Comparison of ENCODE assay signal across 19 mouse cellular contexts in the genomic region with DNA sequence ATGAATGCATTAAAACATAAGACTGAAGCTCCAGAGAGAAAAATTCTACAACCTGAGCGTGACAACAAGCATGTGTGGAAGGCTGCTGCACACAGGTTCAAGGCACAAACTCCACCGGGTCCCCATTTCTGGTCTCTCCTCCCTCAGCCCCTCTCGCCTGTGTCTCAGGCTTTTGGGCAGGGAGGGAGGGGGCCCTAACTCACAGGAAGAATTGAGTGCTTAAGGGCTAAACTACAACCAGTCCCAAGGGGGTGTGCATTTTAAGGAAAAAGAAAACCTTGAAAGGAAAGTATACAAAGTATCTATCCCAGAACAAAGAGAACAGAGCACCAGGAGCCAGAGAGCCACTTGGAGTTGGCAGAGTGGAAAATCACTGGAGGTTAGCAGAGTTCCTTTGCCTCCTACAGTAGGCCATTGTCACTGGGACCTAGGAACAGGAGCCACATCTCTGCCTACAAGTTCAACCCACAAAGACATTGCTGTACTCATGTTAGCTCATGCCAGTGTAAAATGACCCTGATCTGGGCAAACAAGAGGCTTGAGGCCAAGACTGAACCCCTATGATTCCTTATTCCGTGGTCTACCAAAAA.
DNase-seq lines count a peak whose midpoint lies in the region; ATAC-seq and TF ChIP-seq lines count a peak whose summit lies in the region.
"Had no signal": no experiment of that assay in that cellular context is flagged by ENCODE, and none has a peak within 500 bp of the region (broad histone marks: within the 10 kb centered on the region; RNA-seq: fewer than 3 reads in every experiment).

No protein-coding gene starts in this region.

- ATAC-seq in forebrain, embryonic 13.5 days, result no peak
- ATAC-seq in forebrain, embryonic 11.5 days (replicated peaks; ENCODE audit: low FRiP score), result no peak
- no peak for ATAC-seq in kidney, embryonic 16.5 days (ENCODE audit: low FRiP score, low TSS enrichment)
- peak; percentile 41 for ATAC-seq in Patski
- no peak for ATAC-seq in midbrain, embryonic 13.5 days
- ATAC-seq in inflammation-experienced regulatory T-cells, adult 6 months, result no peak
- ATAC-seq: liver, postnatal 0 days had no signal

- TF ChIP-seq CTCF in Patski (IDR thresholded peaks at IDR 0.05), result no peak

- POLR2A ChIA-PET in Patski (lab: Charles Lee), result no interaction called here

- H3K27me3 ChIP-seq in forebrain, embryonic 13.5 days, result no peaks in the 10 kb centered on the region
- no peaks in the 10 kb centered on the region for H3K27me3 ChIP-seq in forebrain, embryonic 11.5 days (ENCODE audit: control insufficient read depth, insufficient read depth, low read length)
- no peaks in the 10 kb centered on the region for H3K27me3 ChIP-seq in kidney, embryonic 16.5 days (ENCODE audit: insufficient read depth, low read length)
- no peaks in the 10 kb centered on the region for H3K27me3 ChIP-seq in Patski
- H3K27me3 ChIP-seq in midbrain, embryonic 13.5 days, result no peaks in the 10 kb centered on the region
- H3K27me3 ChIP-seq: CH12.LX; embryonic facial prominence, embryonic 15.5 days; limb, embryonic 15.5 days had no signal

- CTCF ChIA-PET in Patski (lab: Charles Lee), result interaction anchor here (1.5 kb wide), 1 partner anchor 13 kb away, joined by 3 read pairs; no protein-coding TSS in a partner anchor

- H3K9ac ChIP-seq in forebrain, embryonic 13.5 days, result no peak overlapping the region
- no peak overlapping the region for H3K9ac ChIP-seq in forebrain, embryonic 11.5 days (ENCODE audit: low read length)
- no peak overlapping the region for H3K9ac ChIP-seq in kidney, embryonic 16.5 days (replicated peaks; ENCODE audit: low read length)
- no peak overlapping the region for H3K9ac ChIP-seq in midbrain, embryonic 13.5 days (replicated peaks)
- H3K9ac ChIP-seq: embryonic facial prominence, embryonic 15.5 days; limb, embryonic 15.5 days; liver, postnatal 0 days had no signal

- no peak overlapping the region for H3K4me2 ChIP-seq in forebrain, embryonic 13.5 days
- H3K4me2 ChIP-seq in forebrain, embryonic 11.5 days (ENCODE audit: low read depth, low read length, severe bottlenecking), result no peak overlapping the region
- H3K4me2 ChIP-seq in kidney, embryonic 16.5 days (replicated peaks; ENCODE audit: low read depth, low read length), result no peak overlapping the region
- H3K4me2 ChIP-seq in midbrain, embryonic 13.5 days (replicated peaks), result no peak overlapping the region
- H3K4me2 ChIP-seq: embryonic facial prominence, embryonic 15.5 days; limb, embryonic 15.5 days had no signal

- peaks cover 9% of the 10 kb centered on the region; the same call in 1 of the 2 replicates for H3K4me1 ChIP-seq in forebrain, embryonic 13.5 days
- 0 out of 2 replicates have a peak, but pooled peaks cover 2% of the 10 kb centered on the region for H3K4me1 ChIP-seq in forebrain, embryonic 11.5 days (replicated peaks; ENCODE audit: control insufficient read depth, insufficient read depth, low read length)
- peaks cover 4% of the 10 kb centered on the region for H3K4me1 ChIP-seq in kidney, embryonic 16.5 days (ENCODE audit: insufficient read depth, low read length)
- peaks cover 3% of the 10 kb centered on the region; the same call in 1 of the 2 replicates for H3K4me1 ChIP-seq in midbrain, embryonic 13.5 days (replicated peaks)
- H3K4me1 ChIP-seq: embryonic facial prominence, embryonic 15.5 days; limb, embryonic 15.5 days had no signal

- DNase-seq in forebrain, embryonic 11.5 days (ENCODE audit: low spot score), result no peak
- DNase-seq in kidney, adult 11 months, result no peak
- DNase-seq in Patski (ENCODE audit: low read depth, low spot score), result no peak
- no peak for DNase-seq in adrenal gland, postnatal 36 days
- DNase-seq: cerebellum, adult 18-20 months; gastrocnemius, postnatal 14 days; heart, postnatal 36 days; kidney, adult 9 months; liver, postnatal 0 days; lung, postnatal 4 days; retina, postnatal 1 day; thymus, postnatal 36 days had no signal

- in situ Hi-C loops in Patski (cut with MboI; ENCODE audit: low pct_unique_long_range_greater_than_20kb), result no loop called here

- H3K9me3 ChIP-seq in forebrain, embryonic 13.5 days (replicated peaks), result no peaks in the 10 kb centered on the region
- no peaks in the 10 kb centered on the region for H3K9me3 ChIP-seq in forebrain, embryonic 11.5 days (ENCODE audit: control insufficient read depth, low read length)
- H3K9me3 ChIP-seq in kidney, embryonic 16.5 days (ENCODE audit: low read length), result no peaks in the 10 kb centered on the region
- no peaks in the 10 kb centered on the region for H3K9me3 ChIP-seq in midbrain, embryonic 13.5 days
- H3K9me3 ChIP-seq: embryonic facial prominence, embryonic 15.5 days; limb, embryonic 15.5 days had no signal

- no peak overlapping the region for H3K4me3 ChIP-seq in forebrain, embryonic 13.5 days
- H3K4me3 ChIP-seq in forebrain, embryonic 11.5 days (ENCODE audit: low read depth, low read length), result no peak overlapping the region
- H3K4me3 ChIP-seq in kidney, embryonic 16.5 days (ENCODE audit: low read length), result no peak overlapping the region
- no peak overlapping the region for H3K4me3 ChIP-seq in midbrain, embryonic 13.5 days (replicated peaks)
- H3K4me3 ChIP-seq: embryonic facial prominence, embryonic 15.5 days; limb, embryonic 15.5 days had no signal

- H3K27ac ChIP-seq in forebrain, embryonic 13.5 days, result peak overlapping the region; percentile 31; the same call in 1 of the 2 replicates
- H3K27ac ChIP-seq in forebrain, embryonic 11.5 days (ENCODE audit: low read depth, low read length), result no peak overlapping the region
- 0 out of 2 replicates have a peak overlapping the region, but pooled peaks have one; percentile 47 for H3K27ac ChIP-seq in kidney, embryonic 16.5 days (ENCODE audit: low read length)
- H3K27ac ChIP-seq in midbrain, embryonic 13.5 days, result 0 out of 2 replicates have a peak overlapping the region, but pooled peaks have one; percentile 54
- H3K27ac ChIP-seq: embryonic facial prominence, embryonic 15.5 days; limb, embryonic 15.5 days had no signal

- 55% methylated on average over 4 of the region's 4 CpGs for WGBS in forebrain, embryonic 13.5 days
- 70% methylated on average over 4 of the region's 4 CpGs for WGBS in forebrain, embryonic 11.5 days
- 66% methylated on average over 4 of the region's 4 CpGs for WGBS in kidney, embryonic 16.5 days
- 71% methylated on average over 4 of the region's 4 CpGs for WGBS in midbrain, embryonic 13.5 days

- H3K36me3 ChIP-seq in forebrain, embryonic 13.5 days (ENCODE audit: poor library complexity, severe bottlenecking), result no peaks in the 10 kb centered on the region
- no peaks in the 10 kb centered on the region for H3K36me3 ChIP-seq in forebrain, embryonic 11.5 days (ENCODE audit: control insufficient read depth, insufficient read depth, low read length)
- H3K36me3 ChIP-seq in kidney, embryonic 16.5 days (ENCODE audit: insufficient read depth, low read length), result no peaks in the 10 kb centered on the region
- H3K36me3 ChIP-seq in midbrain, embryonic 13.5 days, result no peaks in the 10 kb centered on the region
- H3K36me3 ChIP-seq: embryonic facial prominence, embryonic 15.5 days; limb, embryonic 15.5 days had no signal
